Mouse (Mus musculus): ENCODE measurements at regions not wholly inside any gene's neighbourhood (a gene's known extent, or its start where the extent isn't known, plus 50 kb on each side); places are given as distances from the start of the nearest gene placed in this dataset.
"Not testable (repeated sequence)": the region's sequence is repeated elsewhere in the genome, so short reads cannot be mapped to it uniquely, and the experiment has no call there.

- DNase-seq (ENCODE audit: low spot score): no peak
Measured at GRCm38 (mm10) chr7:138758386-138758785, 87.5 kb upstream of the Ppp2r2d start.

- no peak for DNase-seq (ENCODE audit: low spot score)
Measured at GRCm38 (mm10) chr7:138748442-138748841, 97.4 kb upstream of the Ppp2r2d start.

- no peak for DNase-seq (ENCODE audit: low spot score)
Measured at GRCm38 (mm10) chr7:138746616-138747015, 99.3 kb upstream of the Ppp2r2d start.

- no peak for DNase-seq (ENCODE audit: low spot score)
Measured at GRCm38 (mm10) chr7:138742516-138742845, 103.4 kb upstream of the Ppp2r2d start.

GRCm38 (mm10) chr7:138741816-138742515 lies 103.9 kb upstream of the Ppp2r2d start:
- DNase-seq (ENCODE audit: low spot score): no peak

- no peak for DNase-seq (ENCODE audit: low spot score)
Measured at GRCm38 (mm10) chr7:138734254-138734653, 111.6 kb upstream of the Ppp2r2d start.

- DNase-seq (ENCODE audit: low spot score): no peak
Measured at GRCm38 (mm10) chr7:138724829-138725228, 121.0 kb upstream of the Ppp2r2d start.

- no peak for DNase-seq (ENCODE audit: low spot score)
Measured at GRCm38 (mm10) chr7:138719608-138720007, 126.3 kb upstream of the Ppp2r2d start.

- no peak for DNase-seq (ENCODE audit: low spot score)
Measured at GRCm38 (mm10) chr7:138719115-138719514, 126.8 kb upstream of the Ppp2r2d start.

GRCm38 (mm10) chr7:138714731-138715130 lies 131.1 kb upstream of the Ppp2r2d start:
- no peak for DNase-seq (ENCODE audit: low spot score)

GRCm38 (mm10) chr7:138708373-138708772 lies 137.5 kb upstream of the Ppp2r2d start:
- no peak for DNase-seq (ENCODE audit: low spot score)

- not testable (repeated sequence) for DNase-seq (ENCODE audit: low spot score)
Measured at GRCm38 (mm10) chr7:138699599-138699998, 146.3 kb upstream of the Ppp2r2d start.

- DNase-seq (ENCODE audit: low spot score): no peak
Measured at GRCm38 (mm10) chr7:138682161-138682560, 163.7 kb upstream of the Ppp2r2d start.

- no peak for DNase-seq (ENCODE audit: low spot score)
Measured at GRCm38 (mm10) chr7:138680530-138680929, 165.3 kb upstream of the Ppp2r2d start.

- DNase-seq (ENCODE audit: low spot score): no peak
Measured at GRCm38 (mm10) chr7:138679575-138679974, 166.3 kb upstream of the Ppp2r2d start.

GRCm38 (mm10) chr7:138672959-138673358 lies 172.9 kb upstream of the Ppp2r2d start:
- no peak for DNase-seq (ENCODE audit: low spot score)

GRCm38 (mm10) chr7:138668337-138668736 lies 177.5 kb upstream of the Ppp2r2d start:
- DNase-seq (ENCODE audit: low spot score): no peak

GRCm38 (mm10) chr7:138660124-138660523 lies 185.8 kb upstream of the Ppp2r2d start:
- DNase-seq (ENCODE audit: low spot score): no peak

GRCm38 (mm10) chr7:138657521-138657920 lies 188.4 kb upstream of the Ppp2r2d start:
- no peak for DNase-seq (ENCODE audit: low spot score)

- DNase-seq (ENCODE audit: low spot score): no peak
Measured at GRCm38 (mm10) chr7:138657076-138657475, 188.8 kb upstream of the Ppp2r2d start.

GRCm38 (mm10) chr7:138655940-138656339 lies 189.9 kb upstream of the Ppp2r2d start:
- DNase-seq (ENCODE audit: low spot score): no peak

- no peak for DNase-seq (ENCODE audit: low spot score)
Measured at GRCm38 (mm10) chr7:138650946-138651345, 194.9 kb upstream of the Ppp2r2d start.

GRCm38 (mm10) chr7:138647636-138648035 lies 198.2 kb upstream of the Ppp2r2d start:
- no peak for DNase-seq (ENCODE audit: low spot score)

Measured in gastrocnemius, adult 18-20 months (tissue).